Mouse (Mus musculus): ENCODE results near the gene Vps54. TPM values are rescaled to one million over a fixed set of nuclear protein-coding genes. Genes with fewer than 3 reads are reported as not detected.
A peak's percentile ranks its signal among the peaks of the same experiment; 100 is the strongest.

Vps54 gene
- polyA plus RNA-seq, 1 experiment from 2014 or later = 15.4 TPM

DNA sequence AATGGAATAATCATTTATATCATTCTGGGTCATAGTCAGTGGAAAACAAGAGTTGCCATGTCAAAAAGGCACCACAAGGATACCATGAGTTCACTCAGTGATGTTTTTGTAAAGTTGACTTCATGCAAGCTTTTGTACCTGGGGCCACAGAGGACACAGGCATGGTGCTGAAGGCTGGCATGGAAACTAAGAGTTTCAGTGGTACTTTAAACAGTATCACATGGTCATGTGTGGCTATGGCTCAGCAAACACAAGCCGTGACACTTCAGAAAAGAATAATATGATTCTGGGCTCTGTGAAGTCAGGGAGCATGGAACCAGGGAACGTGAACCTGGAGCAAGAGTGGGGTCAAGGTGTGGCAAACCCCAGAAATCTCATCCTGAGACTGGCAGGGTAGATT is 17.7 kb upstream of the Vps54 start:
- H3K4me2 ChIP-seq (ENCODE audit: low read length) = no peak overlapping the region
- no peak overlapping the region for H3K9ac ChIP-seq (ENCODE audit: low read length)
- H3K27ac ChIP-seq (ENCODE audit: low read depth) = no peak overlapping the region
- H3K27me3 ChIP-seq (replicated peaks; ENCODE audit: control insufficient read depth, insufficient read depth, low read length) = no peaks in the 10 kb centered on the region
- no peaks in the 10 kb centered on the region for H3K36me3 ChIP-seq (ENCODE audit: control insufficient read depth, insufficient read depth, low read length)
- no peaks in the 10 kb centered on the region for H3K9me3 ChIP-seq (ENCODE audit: control insufficient read depth, low read length)
- ATAC-seq (replicated peaks; ENCODE audit: low FRiP score, low TSS enrichment, low read depth) (no peak), DNase-seq (ENCODE audit: low spot score) (no peak)
- no peak overlapping the region for H3K4me3 ChIP-seq (ENCODE audit: low read depth, low read length)
- no peaks in the 10 kb centered on the region for H3K4me1 ChIP-seq (replicated peaks; ENCODE audit: control insufficient read depth, insufficient read depth, low read length)
- WGBS = 82% methylated on average over 2 of the region's 2 CpGs

GRCm38 (mm10) chr11:21222606-21223207 is 16.4 kb upstream of the Vps54 start:
- no peak overlapping the region for H3K4me2 ChIP-seq (ENCODE audit: low read length)
- no peak overlapping the region for H3K4me3 ChIP-seq (ENCODE audit: low read depth, low read length)
- 26% methylated on average over 4 of the region's 4 CpGs for WGBS
- no peaks in the 10 kb centered on the region for H3K9me3 ChIP-seq (ENCODE audit: control insufficient read depth, low read length)
- H3K9ac ChIP-seq (ENCODE audit: low read length) = no peak overlapping the region
- no peak overlapping the region for H3K27ac ChIP-seq (ENCODE audit: low read depth)
- no peaks in the 10 kb centered on the region for H3K36me3 ChIP-seq (ENCODE audit: control insufficient read depth, insufficient read depth, low read length)
- ATAC-seq (replicated peaks; ENCODE audit: low FRiP score, low TSS enrichment, low read depth) (peak; percentile 85), DNase-seq (ENCODE audit: low spot score) (no peak)
- H3K27me3 ChIP-seq (replicated peaks; ENCODE audit: control insufficient read depth, insufficient read depth, low read length) = no peaks in the 10 kb centered on the region
- no peaks in the 10 kb centered on the region for H3K4me1 ChIP-seq (replicated peaks; ENCODE audit: control insufficient read depth, insufficient read depth, low read length)

GRCm38 (mm10) chr11:21223539-21223938 is 15.5 kb upstream of the Vps54 start:
- Histone ChIP-seq H3K27ac (ENCODE audit: low read depth) (no peak overlapping the region), H3K27me3 (replicated peaks; ENCODE audit: control insufficient read depth, insufficient read depth, low read length) (no peaks in the 10 kb centered on the region)
- no peak for ATAC-seq (replicated peaks; ENCODE audit: low FRiP score, low TSS enrichment, low read depth)

GRCm38 (mm10) chr11:21224041-21224440 is 15.0 kb upstream of the Vps54 start:
- H3K4me2 ChIP-seq (ENCODE audit: low read length) = no peak overlapping the region
- no peak for DNase-seq (ENCODE audit: low spot score)
- no peaks in the 10 kb centered on the region for H3K36me3 ChIP-seq (ENCODE audit: control insufficient read depth, insufficient read depth, low read length)
- no peak overlapping the region for H3K9ac ChIP-seq (ENCODE audit: low read length)
- H3K27me3 ChIP-seq (replicated peaks; ENCODE audit: control insufficient read depth, insufficient read depth, low read length) = no peaks in the 10 kb centered on the region
- no peak overlapping the region for H3K27ac ChIP-seq (ENCODE audit: low read depth)
- no peak for ATAC-seq (replicated peaks; ENCODE audit: low FRiP score, low TSS enrichment, low read depth)
- no peaks in the 10 kb centered on the region for H3K9me3 ChIP-seq (ENCODE audit: control insufficient read depth, low read length)
- 88% methylated on average over 6 of the region's 6 CpGs for WGBS
- H3K4me3 ChIP-seq (ENCODE audit: low read depth, low read length) = no peak overlapping the region
- no peaks in the 10 kb centered on the region for H3K4me1 ChIP-seq (replicated peaks; ENCODE audit: control insufficient read depth, insufficient read depth, low read length)

More at GRCm38 (mm10) chr11:21223539-21223938, 15.5 kb upstream of the Vps54 start:
- Histone ChIP-seq H3K9me3 (ENCODE audit: control insufficient read depth, low read length) (no peaks in the 10 kb centered on the region), H3K36me3 (ENCODE audit: control insufficient read depth, insufficient read depth, low read length) (no peaks in the 10 kb centered on the region), H3K9ac (ENCODE audit: low read length) (no peak overlapping the region), H3K4me1 (replicated peaks; ENCODE audit: control insufficient read depth, insufficient read depth, low read length) (no peaks in the 10 kb centered on the region), H3K4me3 (ENCODE audit: low read depth, low read length) (no peak overlapping the region), H3K4me2 (ENCODE audit: low read length) (no peak overlapping the region)
- no peak for DNase-seq (ENCODE audit: low spot score)
- 86% methylated on average over 3 of the region's 3 CpGs for WGBS

DNA sequence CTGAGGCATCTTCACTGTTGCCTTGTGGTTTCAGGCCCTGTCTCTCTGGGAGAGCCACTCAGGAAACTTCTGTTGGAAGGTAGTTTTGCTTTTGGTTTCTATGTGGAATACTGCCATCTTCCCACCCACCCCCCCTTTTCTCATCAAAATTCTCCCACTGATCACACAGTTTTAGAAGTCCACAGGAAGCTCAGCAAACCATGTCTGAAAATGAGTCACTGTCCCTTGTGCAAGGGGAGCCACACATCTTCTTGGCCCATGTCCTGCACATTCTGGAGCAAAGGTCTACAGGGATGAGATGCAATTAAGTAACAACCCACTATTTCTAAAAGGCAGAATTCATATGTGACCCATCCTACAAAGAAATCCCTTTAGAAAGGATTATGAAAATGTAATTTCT is 14.6 kb upstream of the Vps54 start:
- H3K9ac ChIP-seq (ENCODE audit: low read length) = no peak overlapping the region
- no peaks in the 10 kb centered on the region for H3K9me3 ChIP-seq (ENCODE audit: control insufficient read depth, low read length)
- no peak overlapping the region for H3K4me2 ChIP-seq (ENCODE audit: low read length)
- no peaks in the 10 kb centered on the region for H3K36me3 ChIP-seq (ENCODE audit: control insufficient read depth, insufficient read depth, low read length)
- no peaks in the 10 kb centered on the region for H3K27me3 ChIP-seq (replicated peaks; ENCODE audit: control insufficient read depth, insufficient read depth, low read length)
- ATAC-seq (replicated peaks; ENCODE audit: low FRiP score, low TSS enrichment, low read depth) = no peak
- H3K4me3 ChIP-seq (ENCODE audit: low read depth, low read length) = no peak overlapping the region
- no peaks in the 10 kb centered on the region for H3K4me1 ChIP-seq (replicated peaks; ENCODE audit: control insufficient read depth, insufficient read depth, low read length)
- no peak overlapping the region for H3K27ac ChIP-seq (ENCODE audit: low read depth)
- DNase-seq (ENCODE audit: low spot score) = no peak

DNA sequence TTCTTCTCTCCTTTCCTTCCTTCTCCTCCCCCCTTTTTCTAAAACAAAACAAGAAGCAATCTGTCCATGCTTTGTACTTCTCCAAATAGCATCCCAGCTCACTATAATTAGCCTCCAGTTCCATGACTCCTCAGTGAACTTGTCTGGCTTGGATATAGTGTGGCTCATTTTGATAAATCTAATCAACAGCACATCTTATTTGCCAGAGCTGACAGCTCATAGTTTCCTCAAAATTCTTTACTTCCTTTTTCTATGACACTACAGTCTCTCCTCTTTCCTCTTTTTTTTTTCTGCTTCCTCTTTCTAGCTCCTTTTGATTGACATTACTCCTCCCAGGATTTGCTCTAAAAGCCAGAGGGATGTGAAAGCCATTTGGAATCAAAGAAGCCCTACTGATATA is 14.1 kb upstream of the Vps54 start:
- no peak overlapping the region for H3K27ac ChIP-seq (ENCODE audit: low read depth)
- no peak overlapping the region for H3K9ac ChIP-seq (ENCODE audit: low read length)
- DNase-seq (ENCODE audit: low spot score) (no peak), ATAC-seq (replicated peaks; ENCODE audit: low FRiP score, low TSS enrichment, low read depth) (no peak)
- H3K4me3 ChIP-seq (ENCODE audit: low read depth, low read length) = no peak overlapping the region
- no peaks in the 10 kb centered on the region for H3K36me3 ChIP-seq (ENCODE audit: control insufficient read depth, insufficient read depth, low read length)
- H3K27me3 ChIP-seq (replicated peaks; ENCODE audit: control insufficient read depth, insufficient read depth, low read length) = no peaks in the 10 kb centered on the region
- no peaks in the 10 kb centered on the region for H3K9me3 ChIP-seq (ENCODE audit: control insufficient read depth, low read length)
- H3K4me2 ChIP-seq (ENCODE audit: low read length) = no peak overlapping the region
- no peaks in the 10 kb centered on the region for H3K4me1 ChIP-seq (replicated peaks; ENCODE audit: control insufficient read depth, insufficient read depth, low read length)

- H3K4me3 ChIP-seq (ENCODE audit: low read depth, low read length) = no peak overlapping the region
- no peak overlapping the region for H3K9ac ChIP-seq (ENCODE audit: low read length)
- H3K27me3 ChIP-seq (replicated peaks; ENCODE audit: control insufficient read depth, insufficient read depth, low read length) = no peaks in the 10 kb centered on the region
- ATAC-seq (replicated peaks; ENCODE audit: low FRiP score, low TSS enrichment, low read depth) (no peak), DNase-seq (ENCODE audit: low spot score) (no peak)
- H3K27ac ChIP-seq (ENCODE audit: low read depth) = no peak overlapping the region
- no peaks in the 10 kb centered on the region for H3K36me3 ChIP-seq (ENCODE audit: control insufficient read depth, insufficient read depth, low read length)
- peaks cover 4% of the 10 kb centered on the region for H3K4me1 ChIP-seq (replicated peaks; ENCODE audit: control insufficient read depth, insufficient read depth, low read length)
- no peaks in the 10 kb centered on the region for H3K9me3 ChIP-seq (ENCODE audit: control insufficient read depth, low read length)
- no peak overlapping the region for H3K4me2 ChIP-seq (ENCODE audit: low read length)
Measured at GRCm38 (mm10) chr11:21235381-21235780, 3.7 kb upstream of the Vps54 start.

DNA sequence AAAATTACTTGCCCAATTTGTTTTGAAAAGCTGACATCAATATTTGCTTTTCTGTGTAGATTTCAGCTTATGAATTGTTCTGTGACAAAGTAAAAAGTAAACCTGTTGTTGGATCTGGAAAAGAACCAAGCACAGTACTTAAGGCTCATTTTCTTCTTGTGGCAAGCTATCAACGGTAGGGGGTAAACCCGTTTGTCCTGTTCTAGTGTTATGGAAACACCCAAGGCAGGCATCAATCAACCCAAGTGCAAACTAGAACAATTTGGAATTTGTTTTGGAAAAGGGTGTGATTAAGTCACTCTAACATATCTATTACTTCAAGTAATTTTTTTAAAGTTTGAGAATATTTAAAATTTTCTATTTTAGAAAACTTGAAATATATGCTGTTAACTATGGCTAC is 3.3 kb upstream of the Vps54 start:
- Histone ChIP-seq H3K4me3 (ENCODE audit: low read depth, low read length) (no peak overlapping the region), H3K27ac (ENCODE audit: low read depth) (no peak overlapping the region), H3K9ac (ENCODE audit: low read length) (no peak overlapping the region), H3K4me2 (ENCODE audit: low read length) (no peak overlapping the region), H3K4me1 (replicated peaks; ENCODE audit: control insufficient read depth, insufficient read depth, low read length) (peaks cover 5% of the 10 kb centered on the region), H3K36me3 (ENCODE audit: control insufficient read depth, insufficient read depth, low read length) (no peaks in the 10 kb centered on the region), H3K9me3 (ENCODE audit: control insufficient read depth, low read length) (no peaks in the 10 kb centered on the region), H3K27me3 (replicated peaks; ENCODE audit: control insufficient read depth, insufficient read depth, low read length) (no peaks in the 10 kb centered on the region)
- no peak for DNase-seq (ENCODE audit: low spot score)
- 40% methylated on average over 2 of the region's 2 CpGs for WGBS
- ATAC-seq (replicated peaks; ENCODE audit: low FRiP score, low TSS enrichment, low read depth) = no peak

- 60% methylated on average over 4 of the region's 4 CpGs for WGBS
- DNase-seq (ENCODE audit: low spot score) = no peak
- no peak overlapping the region for H3K9ac ChIP-seq (ENCODE audit: low read length)
Measured at GRCm38 (mm10) chr11:21236996-21237395, 2.1 kb upstream of the Vps54 start.

More at GRCm38 (mm10) chr11:21236996-21237395, 2.1 kb upstream of the Vps54 start:
- no peaks in the 10 kb centered on the region for H3K9me3 ChIP-seq (ENCODE audit: control insufficient read depth, low read length)
- no peak overlapping the region for H3K4me2 ChIP-seq (ENCODE audit: low read length)
- H3K36me3 ChIP-seq (ENCODE audit: control insufficient read depth, insufficient read depth, low read length) = no peaks in the 10 kb centered on the region
- no peaks in the 10 kb centered on the region for H3K27me3 ChIP-seq (replicated peaks; ENCODE audit: control insufficient read depth, insufficient read depth, low read length)
- H3K4me1 ChIP-seq (replicated peaks; ENCODE audit: control insufficient read depth, insufficient read depth, low read length) = peaks cover 9% of the 10 kb centered on the region
- ATAC-seq (replicated peaks; ENCODE audit: low FRiP score, low TSS enrichment, low read depth) = no peak
- H3K27ac ChIP-seq (ENCODE audit: low read depth) = no peak overlapping the region
- H3K4me3 ChIP-seq (ENCODE audit: low read depth, low read length) = no peak overlapping the region
